Mouse (Mus musculus): Measurements from ENCODE around the gene Hcar1. TPM values are rescaled to one million over a fixed set of nuclear protein-coding genes. Genes with fewer than 3 reads are reported as not detected.

Hcar1 gene
- polyA plus RNA-seq, 1 experiment from 2014 or later, result 1.4 TPM

DNA sequence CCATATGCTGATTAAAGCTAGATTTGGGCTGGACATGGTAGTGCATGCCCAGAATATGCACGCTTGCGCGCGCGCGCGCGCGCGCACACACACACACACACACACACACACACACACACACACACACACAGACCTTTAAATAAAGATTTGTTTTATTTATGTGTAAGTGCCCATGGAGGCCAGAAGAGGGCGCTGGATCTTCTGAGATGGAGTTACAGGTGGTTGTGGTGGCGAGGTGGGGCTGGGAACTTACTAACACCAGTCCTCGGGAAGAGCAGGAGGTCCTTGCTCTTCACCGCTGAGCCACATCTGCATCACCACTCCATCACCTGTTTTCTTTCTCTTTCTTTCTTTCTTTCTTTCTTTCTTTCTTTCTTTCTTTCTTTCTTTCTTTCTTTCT, 958 bp upstream of the Hcar1 start:
- WGBS, result 86% methylated on average over 14 of the region's 14 CpGs
- no peaks in the 10 kb centered on the region for H3K27me3 ChIP-seq (ENCODE audit: control insufficient read depth, insufficient read depth, low read length)
- H3K4me1 ChIP-seq (ENCODE audit: control insufficient read depth, insufficient read depth, low read length), result peaks cover 31% of the 10 kb centered on the region
- H3K36me3 ChIP-seq (ENCODE audit: control insufficient read depth, insufficient read depth, low read length), result no peaks in the 10 kb centered on the region
- ATAC-seq (ENCODE audit: low FRiP score, low TSS enrichment), result no peak
- H3K4me2 ChIP-seq (replicated peaks; ENCODE audit: low read depth, low read length), result no peak overlapping the region
- no peaks in the 10 kb centered on the region for H3K9me3 ChIP-seq (ENCODE audit: control insufficient read depth, low read length)
- H3K27ac ChIP-seq (ENCODE audit: low read depth, low read length), result no peak overlapping the region
- H3K4me3 ChIP-seq (ENCODE audit: low read length), result no peak overlapping the region
- no peak overlapping the region for H3K9ac ChIP-seq (ENCODE audit: low read depth, low read length)

DNA sequence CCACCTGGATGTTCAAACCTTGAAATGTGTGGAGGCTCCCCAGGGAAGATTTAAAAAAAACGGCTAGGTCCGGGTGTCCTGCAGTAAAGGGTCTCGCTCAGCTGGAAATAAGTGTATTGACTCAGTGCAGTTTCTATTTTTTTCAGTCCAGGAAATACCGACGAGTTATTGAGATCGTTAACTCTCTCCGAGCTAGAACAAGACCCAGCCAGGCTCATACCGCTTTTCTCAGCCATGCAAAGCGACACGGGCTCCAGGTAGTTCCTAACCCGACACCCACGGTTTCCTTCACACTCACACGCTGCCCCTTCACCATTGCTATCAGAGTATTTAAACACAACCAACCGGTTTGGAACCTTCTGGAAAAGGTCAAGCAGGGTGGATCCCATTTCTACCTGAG, 1.8 kb downstream of the Hcar1 start:
- Histone ChIP-seq H3K4me1 (ENCODE audit: control insufficient read depth, insufficient read depth, low read length) (peaks cover 31% of the 10 kb centered on the region), H3K4me2 (replicated peaks; ENCODE audit: low read depth, low read length) (peak overlapping the region; percentile 32), H3K9ac (ENCODE audit: low read depth, low read length) (no peak overlapping the region), H3K27ac (ENCODE audit: low read depth, low read length) (no peak overlapping the region), H3K27me3 (ENCODE audit: control insufficient read depth, insufficient read depth, low read length) (no peaks in the 10 kb centered on the region), H3K36me3 (ENCODE audit: control insufficient read depth, insufficient read depth, low read length) (no peaks in the 10 kb centered on the region), H3K4me3 (ENCODE audit: low read length) (peak overlapping the region; percentile 13; the same call in 1 of the 2 replicates), H3K9me3 (ENCODE audit: control insufficient read depth, low read length) (no peaks in the 10 kb centered on the region)
- WGBS, result 26% methylated on average over 14 of the region's 14 CpGs
- 0 out of 2 replicates have a peak, but pooled peaks have one; percentile 33 for ATAC-seq (ENCODE audit: low FRiP score, low TSS enrichment)

DNA sequence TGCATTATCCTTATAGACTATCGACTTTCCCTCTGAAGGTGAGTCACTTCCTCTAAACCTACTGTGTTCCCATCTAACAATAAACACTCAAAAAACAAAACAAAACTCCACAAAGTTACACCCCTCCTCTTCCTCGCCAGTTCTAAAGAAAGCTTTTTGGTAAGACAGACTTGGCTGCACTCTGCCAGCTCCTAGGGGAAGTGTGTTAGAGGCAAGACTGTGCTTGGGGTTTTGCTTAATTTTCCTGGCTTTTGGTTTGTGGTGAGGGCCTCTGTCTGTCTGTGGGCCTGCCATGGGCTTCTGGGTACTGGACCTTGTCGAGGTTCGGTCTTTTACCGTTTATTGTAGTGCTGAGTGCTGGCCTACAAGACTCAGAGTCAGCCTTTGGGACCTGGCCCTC, 5.6 kb downstream of the Hcar1 start:
- ATAC-seq (ENCODE audit: low FRiP score, low TSS enrichment), result no peak
- Histone ChIP-seq H3K4me3 (ENCODE audit: low read length) (no peak overlapping the region), H3K9me3 (ENCODE audit: control insufficient read depth, low read length) (no peaks in the 10 kb centered on the region), H3K27me3 (ENCODE audit: control insufficient read depth, insufficient read depth, low read length) (no peaks in the 10 kb centered on the region), H3K4me2 (replicated peaks; ENCODE audit: low read depth, low read length) (no peak overlapping the region), H3K9ac (ENCODE audit: low read depth, low read length) (no peak overlapping the region), H3K27ac (ENCODE audit: low read depth, low read length) (no peak overlapping the region), H3K4me1 (ENCODE audit: control insufficient read depth, insufficient read depth, low read length) (peaks cover 18% of the 10 kb centered on the region), H3K36me3 (ENCODE audit: control insufficient read depth, insufficient read depth, low read length) (no peaks in the 10 kb centered on the region)
- WGBS, result 92% methylated on average over 5 of the region's 5 CpGs

DNA sequence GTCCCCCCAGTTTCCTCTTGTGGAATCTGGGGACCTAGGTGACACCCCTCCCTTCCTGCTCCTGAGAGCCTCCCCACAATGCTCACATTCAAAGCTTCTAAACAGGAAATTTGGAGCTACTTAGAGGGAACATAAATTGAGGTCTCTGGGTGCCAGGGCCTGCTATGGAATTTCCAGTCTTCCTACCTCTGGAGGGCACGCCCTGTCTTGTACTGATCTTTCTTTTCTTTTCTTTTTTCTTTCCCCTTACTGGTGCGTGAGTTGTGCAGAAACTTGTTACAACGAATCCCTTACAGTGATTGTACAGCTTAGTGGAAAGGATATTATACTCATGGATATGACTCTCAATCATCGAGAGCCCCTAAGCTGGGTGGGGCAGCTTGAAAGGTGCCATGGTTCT, 10.2 kb downstream of the Hcar1 start:
- H3K4me2 ChIP-seq (replicated peaks; ENCODE audit: low read depth, low read length), result no peak overlapping the region
- WGBS, result 89% methylated on average over 4 of the region's 4 CpGs
- no peak overlapping the region for H3K27ac ChIP-seq (ENCODE audit: low read depth, low read length)
- no peaks in the 10 kb centered on the region for H3K9me3 ChIP-seq (ENCODE audit: control insufficient read depth, low read length)
- H3K27me3 ChIP-seq (ENCODE audit: control insufficient read depth, insufficient read depth, low read length), result no peaks in the 10 kb centered on the region
- no peak overlapping the region for H3K4me3 ChIP-seq (ENCODE audit: low read length)
- no peak for ATAC-seq (ENCODE audit: low FRiP score, low TSS enrichment)
- H3K36me3 ChIP-seq (ENCODE audit: control insufficient read depth, insufficient read depth, low read length), result no peaks in the 10 kb centered on the region
- H3K4me1 ChIP-seq (ENCODE audit: control insufficient read depth, insufficient read depth, low read length), result no peaks in the 10 kb centered on the region
- no peak overlapping the region for H3K9ac ChIP-seq (ENCODE audit: low read depth, low read length)

DNA sequence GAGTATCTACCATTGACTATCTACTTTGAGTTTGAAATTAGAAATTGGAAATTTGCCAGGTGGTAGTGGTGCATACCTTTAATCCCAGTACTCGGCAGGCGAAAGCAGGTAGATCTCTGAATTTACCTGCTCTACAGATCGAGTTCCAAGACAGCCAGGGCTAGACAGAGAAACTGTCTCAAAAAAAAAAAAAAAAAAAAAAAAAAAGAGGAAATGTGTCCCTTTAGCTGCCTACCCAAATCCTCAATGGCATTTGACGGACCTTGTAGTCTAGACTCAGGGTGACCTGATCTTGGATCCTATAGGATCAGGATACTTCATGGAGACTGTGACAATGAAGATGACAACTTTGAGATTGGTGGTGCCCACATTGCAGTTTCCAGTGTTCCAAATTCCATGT, 13.4 kb downstream of the Hcar1 start:
- H3K9me3 ChIP-seq (ENCODE audit: control insufficient read depth, low read length), result no peaks in the 10 kb centered on the region
- no peaks in the 10 kb centered on the region for H3K27me3 ChIP-seq (ENCODE audit: control insufficient read depth, insufficient read depth, low read length)
- H3K9ac ChIP-seq (ENCODE audit: low read depth, low read length), result no peak overlapping the region
- H3K4me1 ChIP-seq (ENCODE audit: control insufficient read depth, insufficient read depth, low read length), result no peaks in the 10 kb centered on the region
- WGBS, result 88% methylated on average over 4 of the region's 4 CpGs
- ATAC-seq (ENCODE audit: low FRiP score, low TSS enrichment), result no peak
- no peak overlapping the region for H3K4me3 ChIP-seq (ENCODE audit: low read length)
- no peak overlapping the region for H3K27ac ChIP-seq (ENCODE audit: low read depth, low read length)
- no peak overlapping the region for H3K4me2 ChIP-seq (replicated peaks; ENCODE audit: low read depth, low read length)
- H3K36me3 ChIP-seq (ENCODE audit: control insufficient read depth, insufficient read depth, low read length), result no peaks in the 10 kb centered on the region

DNA sequence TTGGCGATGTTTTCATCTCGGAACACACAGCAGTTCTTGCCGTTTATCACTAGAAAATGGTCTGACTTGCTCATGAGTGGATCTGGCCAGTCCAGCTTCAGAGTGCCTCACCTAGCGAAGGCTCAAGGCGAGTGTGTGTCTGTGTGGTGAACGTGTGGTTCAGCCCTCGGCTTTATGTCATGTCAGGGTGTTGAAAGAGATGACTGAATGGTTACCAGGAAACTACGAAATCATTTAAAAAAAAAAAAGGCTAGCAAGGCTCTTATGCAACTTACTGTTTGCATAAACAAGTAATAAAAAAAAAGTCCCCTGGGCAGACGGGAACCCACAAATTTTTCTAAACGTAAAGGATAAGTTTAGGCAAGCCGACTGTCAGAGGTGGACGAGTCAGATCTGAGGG, 14.5 kb downstream of the Hcar1 start, which contains the start of gene Hcar2:
Hcar2 (minus strand) TSS at position 135 of the 400 bp plus-strand sequence.
- H3K36me3 ChIP-seq (ENCODE audit: control insufficient read depth, insufficient read depth, low read length), result no peaks in the 10 kb centered on the region
- H3K27me3 ChIP-seq (ENCODE audit: control insufficient read depth, insufficient read depth, low read length), result no peaks in the 10 kb centered on the region
- no peak within 1 kb of the TSS for H3K4me3 ChIP-seq (ENCODE audit: low read length)
- WGBS, result 82% methylated on average over 12 of the region's 12 CpGs
- no peak for ATAC-seq (ENCODE audit: low FRiP score, low TSS enrichment)
- H3K4me2 ChIP-seq (replicated peaks; ENCODE audit: low read depth, low read length), result no peak within 1 kb of the TSS
- H3K9ac ChIP-seq (ENCODE audit: low read depth, low read length), result no peak within 1 kb of the TSS
- no peak within 1 kb of the TSS for H3K27ac ChIP-seq (ENCODE audit: low read depth, low read length)
- no peaks in the 10 kb centered on the region for H3K4me1 ChIP-seq (ENCODE audit: control insufficient read depth, insufficient read depth, low read length)
- no peaks in the 10 kb centered on the region for H3K9me3 ChIP-seq (ENCODE audit: control insufficient read depth, low read length)

DNA sequence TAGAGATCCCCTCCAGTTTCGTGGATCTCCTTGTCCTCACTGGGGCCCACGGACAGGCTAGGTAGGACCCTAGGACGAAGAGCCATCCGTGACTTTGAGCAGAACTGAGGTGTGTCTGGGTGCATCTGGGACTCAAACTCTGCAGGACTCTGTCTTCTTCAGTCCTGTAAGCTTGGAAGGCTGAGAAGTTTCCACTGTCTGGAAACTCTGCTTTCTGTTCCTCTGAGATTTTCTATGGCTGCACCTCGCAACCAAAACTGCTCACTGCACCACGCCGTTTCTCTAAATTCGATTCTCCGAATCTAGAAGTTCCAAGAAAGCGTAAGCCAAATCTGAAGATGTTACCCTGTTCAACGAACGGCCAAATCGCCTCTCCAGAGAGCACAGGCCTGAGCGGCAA, 15.9 kb downstream of the Hcar1 start:
- no peak for ATAC-seq (ENCODE audit: low FRiP score, low TSS enrichment)
- Histone ChIP-seq H3K27me3 (ENCODE audit: control insufficient read depth, insufficient read depth, low read length) (no peaks in the 10 kb centered on the region), H3K9me3 (ENCODE audit: control insufficient read depth, low read length) (no peaks in the 10 kb centered on the region), H3K4me2 (replicated peaks; ENCODE audit: low read depth, low read length) (no peak overlapping the region), H3K9ac (ENCODE audit: low read depth, low read length) (no peak overlapping the region), H3K4me1 (ENCODE audit: control insufficient read depth, insufficient read depth, low read length) (0 out of 2 replicates have a peak, but pooled peaks cover 4% of the 10 kb centered on the region), H3K4me3 (ENCODE audit: low read length) (no peak overlapping the region), H3K36me3 (ENCODE audit: control insufficient read depth, insufficient read depth, low read length) (no peaks in the 10 kb centered on the region), H3K27ac (ENCODE audit: low read depth, low read length) (no peak overlapping the region)
- WGBS, result 90% methylated on average over 14 of the region's 14 CpGs

DNA sequence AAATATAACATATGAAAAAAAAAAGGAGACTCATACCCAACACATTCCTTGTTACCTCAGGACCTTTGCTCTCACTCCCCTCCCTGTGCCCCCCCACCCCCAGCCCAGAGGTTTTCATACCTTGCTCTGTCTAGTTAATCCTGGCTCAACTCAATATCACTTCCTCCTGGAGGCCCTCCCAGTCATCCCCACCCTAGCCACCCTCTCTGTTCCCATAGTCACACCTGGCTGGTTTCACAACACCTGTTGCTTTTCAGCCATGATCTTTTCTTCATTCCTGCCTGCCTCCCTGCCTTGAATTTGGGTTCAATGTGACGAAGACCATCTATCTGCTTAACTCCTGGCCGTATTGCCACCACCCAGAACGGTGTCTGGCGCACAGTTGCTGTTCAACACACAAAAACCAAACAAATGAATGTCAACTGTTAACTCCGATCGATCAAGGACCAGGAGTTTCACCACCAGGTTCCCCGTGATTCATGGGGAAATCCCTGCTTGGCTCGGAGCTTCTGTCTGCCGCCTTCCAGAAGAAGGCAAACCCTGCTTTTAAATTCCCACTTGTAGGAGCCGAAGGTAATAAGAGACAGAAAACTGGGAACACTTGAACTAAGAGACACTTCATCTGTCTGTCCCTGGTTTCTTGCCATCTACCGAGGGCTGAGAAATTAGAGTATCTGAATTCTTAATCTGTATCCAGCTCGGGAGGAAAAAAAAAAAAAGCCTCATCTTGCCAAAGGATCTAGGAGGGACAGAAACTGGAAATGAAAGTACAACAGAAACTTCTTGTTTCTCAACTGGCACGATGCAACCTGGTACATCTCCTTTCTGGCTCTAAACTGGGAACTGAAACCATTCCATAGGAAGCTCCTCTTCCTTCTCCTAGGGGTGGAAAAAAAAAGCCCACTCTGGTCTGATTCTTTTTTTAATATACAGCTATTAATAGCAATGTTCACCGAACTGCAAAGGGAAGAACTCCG, 17.2 kb downstream of the Hcar1 start:
- Histone ChIP-seq H3K4me3 (ENCODE audit: low read length) (no peak overlapping the region), H3K36me3 (ENCODE audit: control insufficient read depth, insufficient read depth, low read length) (no peaks in the 10 kb centered on the region), H3K4me2 (replicated peaks; ENCODE audit: low read depth, low read length) (no peak overlapping the region), H3K27ac (ENCODE audit: low read depth, low read length) (no peak overlapping the region), H3K4me1 (ENCODE audit: control insufficient read depth, insufficient read depth, low read length) (0 out of 2 replicates have a peak, but pooled peaks cover 4% of the 10 kb centered on the region), H3K9ac (ENCODE audit: low read depth, low read length) (no peak overlapping the region), H3K27me3 (ENCODE audit: control insufficient read depth, insufficient read depth, low read length) (no peaks in the 10 kb centered on the region), H3K9me3 (ENCODE audit: control insufficient read depth, low read length) (no peaks in the 10 kb centered on the region)
- ATAC-seq (ENCODE audit: low FRiP score, low TSS enrichment), result no peak
- WGBS, result 78% methylated on average over 15 of the region's 15 CpGs

DNA sequence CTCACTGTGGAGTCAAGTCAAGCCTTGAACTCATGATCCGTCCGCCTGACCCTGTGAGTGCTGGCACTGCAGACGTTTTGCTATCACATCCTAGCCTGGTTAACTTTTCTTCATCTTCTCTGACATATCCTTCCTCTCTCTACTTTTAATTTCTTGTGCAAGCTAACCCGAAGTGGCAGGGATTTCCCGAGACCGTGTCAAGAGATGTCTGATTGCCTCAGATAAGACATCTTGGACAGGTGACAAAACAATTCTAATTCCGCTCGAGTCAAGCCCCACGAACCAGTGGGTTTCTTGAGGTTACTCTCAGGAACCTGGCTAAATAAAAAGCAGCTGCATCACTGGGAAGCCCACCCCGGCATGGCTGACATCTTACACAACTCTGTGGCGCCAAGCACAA, 21.0 kb downstream of the Hcar1 start:
- H3K27me3 ChIP-seq (ENCODE audit: control insufficient read depth, insufficient read depth, low read length), result no peaks in the 10 kb centered on the region
- no peaks in the 10 kb centered on the region for H3K36me3 ChIP-seq (ENCODE audit: control insufficient read depth, insufficient read depth, low read length)
- 66% methylated on average over 11 of the region's 11 CpGs for WGBS
- 0 out of 2 replicates have a peak, but pooled peaks cover 4% of the 10 kb centered on the region for H3K4me1 ChIP-seq (ENCODE audit: control insufficient read depth, insufficient read depth, low read length)
- no peaks in the 10 kb centered on the region for H3K9me3 ChIP-seq (ENCODE audit: control insufficient read depth, low read length)
- no peak for ATAC-seq (ENCODE audit: low FRiP score, low TSS enrichment)
- no peak overlapping the region for H3K4me3 ChIP-seq (ENCODE audit: low read length)
- no peak overlapping the region for H3K4me2 ChIP-seq (replicated peaks; ENCODE audit: low read depth, low read length)
- no peak overlapping the region for H3K27ac ChIP-seq (ENCODE audit: low read depth, low read length)
- no peak overlapping the region for H3K9ac ChIP-seq (ENCODE audit: low read depth, low read length)
